Mouse (Mus musculus) forebrain, embryonic 13.5 days (tissue): ENCODE measurements around the gene 1700007K13Rik. TPM values are rescaled to one million over a fixed set of nuclear protein-coding genes. Genes with fewer than 3 reads are reported as not detected.

Source experiments
- ATAC-seq: fragments of 200-750 bp; cut with Nextera tagmentation; 2 replicates; pipeline ENCODE4 v1.8.0; 2017
- H3K27ac ChIP-seq: fragments of 300-500 bp; sonication (generic); 2 replicates; pipeline ENCODE4 v1.5.1; 2015; ENCODE audit warnings: inconsistent platforms, mild to moderate bottlenecking, moderate library complexity
- H3K27me3 ChIP-seq: fragments of 300-500 bp; sonication (generic); 2 replicates; pipeline ENCODE4 v1.6.1; 2015; ENCODE audit warnings: mild to moderate bottlenecking, inconsistent platforms
- H3K36me3 ChIP-seq: fragments of 300-500 bp; sonication (generic); 2 replicates; pipeline ENCODE4 v1.6.1; 2015; ENCODE audit warnings: mild to moderate bottlenecking, inconsistent platforms; ENCODE audit not compliant: poor library complexity, severe bottlenecking
- H3K4me1 ChIP-seq: fragments of 300-500 bp; sonication (generic); 2 replicates; pipeline ENCODE4 v1.6.1; 2015; ENCODE audit warnings: inconsistent platforms
- H3K4me2 ChIP-seq: fragments of 300-500 bp; sonication (generic); 2 replicates; pipeline ENCODE4 v1.6.1; 2015; ENCODE audit warnings: inconsistent platforms, mild to moderate bottlenecking, moderate library complexity
- H3K4me3 ChIP-seq: fragments of 300-500 bp; sonication (generic); 2 replicates; pipeline ENCODE4 v1.5.1; 2015; ENCODE audit warnings: mild to moderate bottlenecking, inconsistent platforms
- H3K9ac ChIP-seq: fragments of 300-500 bp; sonication (generic); 2 replicates; pipeline ENCODE4 v1.6.1; 2015; ENCODE audit warnings: mild to moderate bottlenecking, inconsistent platforms
- H3K9me3 ChIP-seq: fragments of 300-500 bp; sonication (generic); replicated peaks from 2 replicates; pipeline ENCODE4 v1.6.1; 2016; ENCODE audit warnings: inconsistent platforms
- WGBS: fragments of 180-500 bp; shearing (Covaris S2); methylation state at CpG from one replicate; pipeline ENCODE4 v1.1.7; 2015; 5-methylcytosine and 5-hydroxymethylcytosine counted together
- polyA plus RNA-seq: library from polyadenylated mRNA; unstranded; fragments of >200 nt; fragmentation: Nextera tagmentation; extraction: Ambion mirVana; gene quantifications from 2 replicates; pipeline ENCODE4 v1.2.1, GENCODE M21; 2015

Gene 1700007K13Rik
- polyA plus RNA-seq, 1 experiment from 2014 or later: 2.0 TPM

GRCm38 (mm10) chr2:28467860-28468485 is 1.8 kb upstream of the 1700007K13Rik start, which contains the start of gene Mrps2:
Gene Mrps2, plus strand, starts transcription at chr2:28468066.
- peaks cover 7% of the 10 kb centered on the region; the same call in 1 of the 2 replicates for H3K27me3 ChIP-seq
- ATAC-seq: peak; percentile 93
- H3K9me3 ChIP-seq: peaks cover 8% of the 10 kb centered on the region
- peaks cover 20% of the 10 kb centered on the region for H3K4me1 ChIP-seq
- peak within 1 kb of the TSS; percentile 98 for H3K9ac ChIP-seq
- H3K4me2 ChIP-seq: peak within 1 kb of the TSS; percentile 83
- under 1% methylated on average over 49 of the region's 52 CpGs for WGBS
- H3K27ac ChIP-seq: no peak within 1 kb of the TSS
- peak within 1 kb of the TSS; percentile 96 for H3K4me3 ChIP-seq
- peaks cover 40% of the 10 kb centered on the region for H3K36me3 ChIP-seq

GRCm38 (mm10) chr2:28464919-28465318 is 1.2 kb downstream of the 1700007K13Rik start:
- Histone ChIP-seq H3K4me3 (no peak overlapping the region), H3K4me2 (no peak overlapping the region), H3K4me1 (peaks cover 20% of the 10 kb centered on the region), H3K9me3 (no peaks in the 10 kb centered on the region), H3K36me3 (peaks cover 11% of the 10 kb centered on the region), H3K27ac (no peak overlapping the region), H3K9ac (no peak overlapping the region), H3K27me3 (peaks cover 7% of the 10 kb centered on the region; the same call in 1 of the 2 replicates)
- 84% methylated on average over 9 of the region's 9 CpGs for WGBS
- no peak for ATAC-seq

GRCm38 (mm10) chr2:28463919-28464318 is 2.2 kb downstream of the 1700007K13Rik start:
- no peak for ATAC-seq
- 47% methylated on average over 3 of the region's 3 CpGs for WGBS

GRCm38 (mm10) chr2:28456616-28457015 is 9.5 kb downstream of the 1700007K13Rik start:
- Histone ChIP-seq H3K4me3 (no peak overlapping the region), H3K27ac (no peak overlapping the region), H3K4me2 (no peak overlapping the region), H3K36me3 (peaks cover 26% of the 10 kb centered on the region), H3K4me1 (no peaks in the 10 kb centered on the region), H3K27me3 (no peaks in the 10 kb centered on the region), H3K9ac (no peak overlapping the region), H3K9me3 (no peaks in the 10 kb centered on the region)
- no peak for ATAC-seq
- WGBS: 74% methylated on average over 1 of the region's 1 CpGs

More at GRCm38 (mm10) chr2:28463919-28464318, 2.2 kb downstream of the 1700007K13Rik start:
- H3K4me1 ChIP-seq: peaks cover 16% of the 10 kb centered on the region
- peaks cover 7% of the 10 kb centered on the region; the same call in 1 of the 2 replicates for H3K27me3 ChIP-seq
- H3K9me3 ChIP-seq: no peaks in the 10 kb centered on the region
- H3K36me3 ChIP-seq: peaks cover under 1% of the 10 kb centered on the region
- H3K4me2 ChIP-seq: no peak overlapping the region
- no peak overlapping the region for H3K4me3 ChIP-seq
- H3K27ac ChIP-seq: no peak overlapping the region
- H3K9ac ChIP-seq: no peak overlapping the region

GRCm38 (mm10) chr2:28453539-28453938 is 12.6 kb downstream of the 1700007K13Rik start:
- 90% methylated on average over 6 of the region's 6 CpGs for WGBS
- no peak overlapping the region for H3K9ac ChIP-seq
- no peak overlapping the region for H3K4me3 ChIP-seq
- no peak overlapping the region for H3K27ac ChIP-seq
- H3K4me2 ChIP-seq: no peak overlapping the region
- no peaks in the 10 kb centered on the region for H3K9me3 ChIP-seq
- ATAC-seq: no peak
- H3K36me3 ChIP-seq: peaks cover 46% of the 10 kb centered on the region
- H3K4me1 ChIP-seq: no peaks in the 10 kb centered on the region
- H3K27me3 ChIP-seq: no peaks in the 10 kb centered on the region

GRCm38 (mm10) chr2:28451663-28452062 is 14.5 kb downstream of the 1700007K13Rik start:
- H3K4me1 ChIP-seq: peaks cover 8% of the 10 kb centered on the region
- H3K4me2 ChIP-seq: no peak overlapping the region
- WGBS: 90% methylated on average over 11 of the region's 11 CpGs
- no peak overlapping the region for H3K9ac ChIP-seq
- no peak for ATAC-seq
- H3K27me3 ChIP-seq: no peaks in the 10 kb centered on the region
- H3K36me3 ChIP-seq: peaks cover 46% of the 10 kb centered on the region
- no peak overlapping the region for H3K27ac ChIP-seq
- no peak overlapping the region for H3K4me3 ChIP-seq
- no peaks in the 10 kb centered on the region for H3K9me3 ChIP-seq

- H3K4me1 ChIP-seq: peaks cover 15% of the 10 kb centered on the region
- 4% methylated on average over 11 of the region's 11 CpGs for WGBS
- peak overlapping the region; percentile 73 for H3K4me3 ChIP-seq
- peak overlapping the region; percentile 93 for H3K4me2 ChIP-seq
- peak overlapping the region; percentile 55 for H3K27ac ChIP-seq
- ATAC-seq: peak; percentile 72
- no peaks in the 10 kb centered on the region for H3K9me3 ChIP-seq
- H3K9ac ChIP-seq: peak overlapping the region; percentile 89
- H3K27me3 ChIP-seq: no peaks in the 10 kb centered on the region
- H3K36me3 ChIP-seq: peaks cover 27% of the 10 kb centered on the region
These were observed 18.8 kb downstream of the 1700007K13Rik start for GRCm38 (mm10) chr2:28447315-28447670.

- Histone ChIP-seq H3K4me1 (peaks cover 15% of the 10 kb centered on the region), H3K27me3 (no peaks in the 10 kb centered on the region), H3K27ac (peak within 1 kb of the TSS; percentile 55), H3K9ac (peak within 1 kb of the TSS; percentile 89), H3K36me3 (peaks cover 21% of the 10 kb centered on the region), H3K4me2 (peak within 1 kb of the TSS; percentile 93), H3K4me3 (peak within 1 kb of the TSS; percentile 73), H3K9me3 (no peaks in the 10 kb centered on the region)
- under 1% methylated on average over 87 of the region's 118 CpGs for WGBS
- peak; percentile 76 for ATAC-seq
These were observed 19.4 kb downstream of the 1700007K13Rik start, which contains the start of gene Ppp1r26 for GRCm38 (mm10) chr2:28446515-28447314. Gene Ppp1r26, plus strand, starts transcription at chr2:28446800.

GRCm38 (mm10) chr2:28446181-28446514 is 20.0 kb downstream of the 1700007K13Rik start:
- Histone ChIP-seq H3K4me3 (peak overlapping the region; percentile 73), H3K4me2 (peak overlapping the region; percentile 93), H3K36me3 (peaks cover 15% of the 10 kb centered on the region), H3K27ac (peak overlapping the region; percentile 36; the same call in 1 of the 2 replicates), H3K27me3 (no peaks in the 10 kb centered on the region), H3K9me3 (no peaks in the 10 kb centered on the region), H3K9ac (peak overlapping the region; percentile 89), H3K4me1 (peaks cover 15% of the 10 kb centered on the region)
- ATAC-seq: peak; percentile 43; the same call in 1 of the 2 replicates
- 3% methylated on average over 5 of the region's 5 CpGs for WGBS

- Histone ChIP-seq H3K9ac (no peak overlapping the region), H3K9me3 (no peaks in the 10 kb centered on the region), H3K4me1 (peaks cover 15% of the 10 kb centered on the region), H3K27ac (no peak overlapping the region), H3K4me3 (no peak overlapping the region), H3K4me2 (no peak overlapping the region), H3K36me3 (peaks cover 5% of the 10 kb centered on the region; the same call in 1 of the 2 replicates), H3K27me3 (no peaks in the 10 kb centered on the region)
- no peak for ATAC-seq
- 90% methylated on average over 4 of the region's 4 CpGs for WGBS
These were observed 21.1 kb downstream of the 1700007K13Rik start for GRCm38 (mm10) chr2:28445082-28445481.

- H3K27ac ChIP-seq: no peak overlapping the region
- WGBS: 75% methylated on average over 6 of the region's 6 CpGs
- H3K36me3 ChIP-seq: no peaks in the 10 kb centered on the region
- no peak overlapping the region for H3K9ac ChIP-seq
- ATAC-seq: no peak
- no peaks in the 10 kb centered on the region for H3K27me3 ChIP-seq
- no peak overlapping the region for H3K4me3 ChIP-seq
- no peak overlapping the region for H3K4me2 ChIP-seq
- peaks cover 2% of the 10 kb centered on the region for H3K4me1 ChIP-seq
- no peaks in the 10 kb centered on the region for H3K9me3 ChIP-seq
These were observed 25.3 kb downstream of the 1700007K13Rik start for GRCm38 (mm10) chr2:28440842-28441241.

- Histone ChIP-seq H3K36me3 (no peaks in the 10 kb centered on the region), H3K4me2 (no peak overlapping the region), H3K4me3 (no peak overlapping the region), H3K27me3 (no peaks in the 10 kb centered on the region), H3K9me3 (no peaks in the 10 kb centered on the region), H3K27ac (no peak overlapping the region), H3K9ac (no peak overlapping the region), H3K4me1 (no peaks in the 10 kb centered on the region; the same call in 1 of the 2 replicates)
- 88% methylated on average over 11 of the region's 11 CpGs for WGBS
- no peak for ATAC-seq
These were observed 30.7 kb downstream of the 1700007K13Rik start for GRCm38 (mm10) chr2:28435401-28435800.
